Mouse (Mus musculus) gastrocnemius, postnatal 4 days (tissue): ENCODE data around the gene Vmo1. TPM values are rescaled to one million over a fixed set of nuclear protein-coding genes. Genes with fewer than 3 reads are reported as not detected.

Source experiments
- DNase-seq, 2 experiments: peaks; one replicate each; pipeline ENCODE4 v3.0.0; 2021 to 2022; ENCODE audit warnings: low spot score in 2 of 2, mixed read lengths in 2 of 2
- total RNA-seq, 2 experiments: library from RNA; stranded (reverse); gene quantifications; 2 replicates each; pipeline ENCODE4 v1.2.3; 2021

The Vmo1 gene
- total RNA-seq, 2 experiments from 2014 or later = 0.86 to 0.88 TPM

DNA sequence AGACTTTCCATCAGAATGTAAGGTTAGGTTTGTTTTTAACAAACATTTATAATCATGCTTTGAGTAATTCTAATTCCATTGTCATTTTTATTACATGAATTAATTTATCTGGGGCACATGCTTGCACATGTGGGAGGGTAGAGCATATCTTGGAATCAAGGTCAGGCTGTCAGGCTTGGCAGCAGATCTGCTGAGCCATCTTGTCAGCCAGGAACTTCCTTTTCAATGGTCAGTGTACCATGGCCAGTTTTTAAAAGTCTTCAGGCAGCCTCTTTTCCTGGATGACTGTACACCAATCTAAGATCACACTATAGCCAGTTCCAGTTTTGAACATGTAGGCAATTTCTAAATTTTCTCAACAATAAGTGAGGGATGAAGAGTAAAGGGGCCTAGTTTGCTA is 41.7 kb downstream of the Vmo1 start:
- DNase-seq = no peak

GRCm38 (mm10) chr11:70469764-70470163 is 44.7 kb downstream of the Vmo1 start:
- no peak for DNase-seq

GRCm38 (mm10) chr11:70467902-70468619 is 46.4 kb downstream of the Vmo1 start:
- DNase-seq = no peak

GRCm38 (mm10) chr11:70465824-70466223 is 48.6 kb downstream of the Vmo1 start:
- DNase-seq = peak in 1 of 2 experiments; percentile 40

- no peak for DNase-seq
Observed at GRCm38 (mm10) chr11:70465211-70465610, 49.2 kb downstream of the Vmo1 start.

DNA sequence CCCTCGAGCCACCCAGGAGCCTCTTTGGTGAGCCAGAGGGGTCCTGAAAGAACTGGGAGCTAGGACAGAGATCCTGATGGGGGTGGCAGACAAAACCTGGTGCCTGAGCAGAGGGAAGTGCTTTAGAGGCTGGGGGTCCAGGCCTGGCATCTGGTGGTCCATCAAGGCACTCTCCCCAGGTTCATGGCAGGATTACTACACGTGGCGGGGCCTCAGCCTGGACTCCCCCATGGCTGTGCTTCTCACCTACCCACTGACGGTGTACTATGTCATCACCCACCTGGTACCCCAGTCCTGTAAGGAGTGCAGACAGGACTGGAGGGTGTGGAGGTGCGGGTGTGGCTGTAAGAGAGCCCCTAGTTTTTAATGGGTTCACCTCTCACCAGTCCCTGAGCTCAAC is 50.4 kb downstream of the Vmo1 start:
- DNase-seq = no peak

Other genes with a start within 250 kb of the Vmo1 start
- gene Alox12e, start 192.0 kb downstream of the Vmo1 start, total RNA-seq = under 1 TPM in 1 of 2 experiments, not detected in 1; 0.13 TPM
- under 1 TPM; 0.13 to 0.25 TPM for gene Alox15, start 162.6 kb downstream of the Vmo1 start, total RNA-seq
- 10 to 100 TPM; 26.1 to 26.5 TPM for gene Pelp1, start 104.6 kb downstream of the Vmo1 start, total RNA-seq
- gene Arrb2, start 82.0 kb downstream of the Vmo1 start, total RNA-seq = 10 to 100 TPM; 20.4 to 24.7 TPM
- gene Med11, start 62.7 kb downstream of the Vmo1 start, total RNA-seq = 10 to 100 TPM; 11.2 TPM
- 1 to 10 TPM in 1 of 2 experiments, under 1 TPM in 1; 0.96 to 1.3 TPM for gene Zmynd15, start 55.2 kb downstream of the Vmo1 start, total RNA-seq
- 1 to 10 TPM; 5.0 to 5.1 TPM for gene Cxcl16, start 54.6 kb downstream of the Vmo1 start, total RNA-seq
- not detected for gene Tm4sf5, start 9.4 kb downstream of the Vmo1 start, total RNA-seq
- gene Gltpd2, start 4.6 kb upstream of the Vmo1 start, total RNA-seq = under 1 TPM in 1 of 2 experiments, not detected in 1; 0.25 TPM
- 100 to 1,000 TPM; 349 to 357 TPM for gene Psmb6, start 10.8 kb upstream of the Vmo1 start, total RNA-seq
- gene Gm40193, start 18.3 kb upstream of the Vmo1 start, total RNA-seq = not detected
- gene Pld2, start 25.4 kb upstream of the Vmo1 start, total RNA-seq = 10 to 100 TPM; 23.4 to 23.6 TPM
- gene Mink1, start 48.3 kb upstream of the Vmo1 start, total RNA-seq = 10 to 100 TPM; 44.8 to 46.3 TPM
- not detected for gene 4930544D05Rik, start 101.2 kb upstream of the Vmo1 start, total RNA-seq
- gene Chrne, start 104.6 kb upstream of the Vmo1 start, total RNA-seq = 10 to 100 TPM; 13.8 to 21.4 TPM
- under 1 TPM; 0.32 to 0.39 TPM for gene Gp1ba, start 124.5 kb upstream of the Vmo1 start, total RNA-seq
- gene Rnf167, start 132.6 kb upstream of the Vmo1 start, total RNA-seq = 10 to 100 TPM; 43.5 to 44.0 TPM
- 100 to 1,000 TPM; 222 TPM for gene Slc25a11, start 132.9 kb upstream of the Vmo1 start, total RNA-seq
- gene Pfn1, start 140.0 kb upstream of the Vmo1 start, total RNA-seq = 100 to 1,000 TPM; 620 to 621 TPM
- gene Eno3, start 142.6 kb upstream of the Vmo1 start, total RNA-seq = 1,000 to 10,000 TPM; 4,042 to 4,361 TPM
- 100 to 1,000 TPM; 119 to 129 TPM for gene Spag7, start 154.8 kb upstream of the Vmo1 start, total RNA-seq
- gene Camta2, start 173.5 kb upstream of the Vmo1 start, total RNA-seq = 10 to 100 TPM; 18.1 to 20.3 TPM
- gene Inca1, start 185.5 kb upstream of the Vmo1 start, total RNA-seq = 1 to 10 TPM; 2.0 to 3.0 TPM
- gene Kif1c, start 185.9 kb upstream of the Vmo1 start, total RNA-seq = 100 to 1,000 TPM; 162 to 166 TPM
- 10 to 100 TPM; 11.8 to 13.6 TPM for gene Zfp3, start 249.6 kb upstream of the Vmo1 start, total RNA-seq